Mouse (Mus musculus) CH12.LX (cell line): ENCODE data around the gene Shisal2b. TPM values are rescaled to one million over a fixed set of nuclear protein-coding genes. Genes with fewer than 3 reads are reported as not detected.

ENCODE experiments used
- DNase-seq: peaks from one replicate; pipeline ENCODE4 v3.0.0-alpha.2; 2013; ENCODE audit errors: extremely low read depth
- H3K27ac ChIP-seq: 2 replicates; pipeline ENCODE4 v1.5.1; 2012; ENCODE audit warnings: low read depth, mild to moderate bottlenecking, control low read depth, moderate library complexity; ENCODE audit not compliant: insufficient read depth
- H3K27me3 ChIP-seq: replicated peaks from 2 replicates; pipeline ENCODE3; 2012; ENCODE audit warnings: inconsistent platforms
- H3K36me3 ChIP-seq, 2 experiments: replicated peaks in 1 of 2; 2 replicates each; pipeline versions ENCODE3 to v1.6.1; 2012; ENCODE audit warnings: inconsistent platforms in 1 of 2, low read length in 1 of 2, mild to moderate bottlenecking in 1 of 2, mixed read lengths in 1 of 2, moderate library complexity in 1 of 2; ENCODE audit not compliant: control insufficient read depth in 1 of 2, insufficient read depth in 1 of 2
- H3K4me1 ChIP-seq, 2 experiments: 2 replicates each; pipeline ENCODE4 v1.6.1; 2012; ENCODE audit warnings: inconsistent platforms in 1 of 2, moderate library complexity in 1 of 2; ENCODE audit not compliant: insufficient read depth in 2 of 2, control insufficient read depth in 1 of 2
- H3K4me2 ChIP-seq: 2 replicates; pipeline ENCODE4 v1.6.1; 2012; ENCODE audit warnings: low read depth, mild to moderate bottlenecking, control low read depth; ENCODE audit not compliant: poor library complexity, insufficient read depth, severe bottlenecking
- H3K4me3 ChIP-seq, 3 experiments: fragments of 150-350 bp in 1 of 3; sonication (generic) in 1 of 3; replicated peaks in 1 of 3; 2 replicates each; pipeline versions ENCODE3 to v1.5.1; 2011 to 2012; ENCODE audit warnings: low read depth in 2 of 3, low read length in 2 of 3, mild to moderate bottlenecking in 2 of 3, moderate library complexity in 2 of 3, control low read depth in 1 of 3, improper control_type of control experiment in 1 of 3, inconsistent platforms in 1 of 3, mixed read lengths in 1 of 3; ENCODE audit not compliant: poor library complexity in 1 of 3
- H3K79me2 ChIP-seq: replicated peaks from 2 replicates; pipeline ENCODE4 v1.6.1; 2012; ENCODE audit warnings: mild to moderate bottlenecking, moderate library complexity; ENCODE audit not compliant: control insufficient read depth, poor library complexity, insufficient read depth, severe bottlenecking; ENCODE audit errors: extremely low read depth
- H3K9ac ChIP-seq: 2 replicates; pipeline ENCODE4 v1.6.1; 2012; ENCODE audit warnings: low read depth, mild to moderate bottlenecking, control low read depth, moderate library complexity; ENCODE audit not compliant: insufficient read depth
- H3K9me3 ChIP-seq: replicated peaks from 2 replicates; pipeline ENCODE3; 2012; ENCODE audit warnings: low read length, inconsistent platforms, mixed read lengths
- BHLHE40 ChIP-seq: IDR thresholded peaks from 2 replicates; pipeline ENCODE4 v1.6.1; 2011; ENCODE audit warnings: mild to moderate bottlenecking, low read depth, low read length, improper control_type of control experiment
- CHD1 ChIP-seq: IDR thresholded peaks from 2 replicates; pipeline ENCODE4 v1.6.1; 2012; ENCODE audit warnings: low read depth, low read length, improper control_type of control experiment, inconsistent platforms
- CHD2 ChIP-seq: IDR thresholded peaks from 2 replicates; pipeline ENCODE4 v1.6.1; 2011; ENCODE audit warnings: low read length, improper control_type of control experiment
- CTCF ChIP-seq, 2 experiments: IDR thresholded peaks in 1 of 2; conservative IDR thresholded peaks in 1 of 2; 2 replicates each; pipeline ENCODE4 v1.5.1; 2011 to 2012; ENCODE audit warnings: low read depth in 2 of 2, low read length in 2 of 2, improper control_type of control experiment in 1 of 2, inconsistent platforms in 1 of 2, mild to moderate bottlenecking in 1 of 2, moderate library complexity in 1 of 2
- EP300 ChIP-seq: IDR thresholded peaks from 2 replicates; pipeline ENCODE4 v1.6.1; 2011; ENCODE audit warnings: low read length, improper control_type of control experiment
- ETS1 ChIP-seq: conservative IDR thresholded peaks from 2 replicates; pipeline ENCODE4 v1.6.1; 2012; ENCODE audit warnings: low read depth, mild to moderate bottlenecking, inconsistent platforms, low read length, improper control_type of control experiment, moderate library complexity
- GABPA ChIP-seq: IDR thresholded peaks from 2 replicates; pipeline ENCODE4 v1.6.1; 2012; ENCODE audit warnings: low read depth, low read length, improper control_type of control experiment, inconsistent platforms; ENCODE audit not compliant: insufficient replicate concordance
- IRF4 ChIP-seq: IDR thresholded peaks from 2 replicates; pipeline ENCODE4 v1.6.1; 2014; ENCODE audit warnings: low read depth, mild to moderate bottlenecking, inconsistent platforms, low read length, improper control_type of control experiment
- KAT2A ChIP-seq: IDR thresholded peaks from 2 replicates; pipeline ENCODE4 v1.6.1; 2012; ENCODE audit warnings: low read length, improper control_type of control experiment, inconsistent platforms; ENCODE audit not compliant: insufficient replicate concordance
- MAX ChIP-seq: IDR thresholded peaks from 2 replicates; pipeline ENCODE4 v1.6.1; 2011; ENCODE audit warnings: low read length, improper control_type of control experiment
- MAZ ChIP-seq: IDR thresholded peaks from 2 replicates; pipeline ENCODE4 v1.6.1; 2012; ENCODE audit warnings: low read depth, mild to moderate bottlenecking, inconsistent platforms, low read length, improper control_type of control experiment, moderate library complexity
- MXI1 ChIP-seq: IDR thresholded peaks from 2 replicates; pipeline ENCODE4 v1.6.1; 2011; ENCODE audit warnings: mild to moderate bottlenecking, low read depth, low read length, improper control_type of control experiment
- POLR2A ChIP-seq: IDR thresholded peaks from 2 replicates; pipeline ENCODE4 v1.6.1; 2011; ENCODE audit warnings: low read depth, mild to moderate bottlenecking, improper control_type of control experiment, low read length
- POLR2AphosphoS2 ChIP-seq: IDR thresholded peaks from 2 replicates; pipeline ENCODE4 v1.6.1; 2011; ENCODE audit warnings: low read depth, low read length, improper control_type of control experiment
- RAD21 ChIP-seq: IDR thresholded peaks from 2 replicates; pipeline ENCODE4 v1.6.1; 2011; ENCODE audit warnings: low read depth, mild to moderate bottlenecking, low read length, improper control_type of control experiment, moderate library complexity
- SIN3A ChIP-seq: IDR thresholded peaks from 2 replicates; pipeline ENCODE4 v1.6.1; 2012; ENCODE audit warnings: low read length, improper control_type of control experiment, inconsistent platforms
- SMC3 ChIP-seq: IDR thresholded peaks from 2 replicates; pipeline ENCODE4 v1.6.1; 2011; ENCODE audit warnings: low read depth, low read length, improper control_type of control experiment
- TBP ChIP-seq: conservative IDR thresholded peaks from 2 replicates; pipeline ENCODE4 v1.6.1; 2011; ENCODE audit warnings: low read depth, low read length, improper control_type of control experiment
- TCF12 ChIP-seq: IDR thresholded peaks from 2 replicates; pipeline ENCODE4 v1.6.1; 2014; ENCODE audit warnings: low read depth, mild to moderate bottlenecking, inconsistent platforms, low read length, improper control_type of control experiment
- USF1 ChIP-seq: IDR thresholded peaks from 2 replicates; pipeline ENCODE4 v1.6.1; 2014; ENCODE audit warnings: low read depth, mild to moderate bottlenecking, inconsistent platforms, low read length, improper control_type of control experiment
- USF2 ChIP-seq: conservative IDR thresholded peaks from 2 replicates; pipeline ENCODE4 v1.6.1; 2011; ENCODE audit warnings: low read depth, low read length, improper control_type of control experiment
- ZC3H11A ChIP-seq: IDR thresholded peaks from 2 replicates; pipeline ENCODE4 v1.6.1; 2012; ENCODE audit warnings: low read depth, mild to moderate bottlenecking, inconsistent platforms, low read length, improper control_type of control experiment
- dilution Hi-C: fragments of 300-500 bp; cut with MboI; formaldehyde crosslinking; loops from 2 replicates; pipeline ENCODE4 v1.14.3; 2020; ENCODE audit warnings: low sequenced_read_pairs; ENCODE audit not compliant: extremely low pct_unique_long_range_greater_than_20kb, extremely low pct_ligation_motif_present
- in situ Hi-C: fragments of 300-500 bp; cut with MboI; formaldehyde crosslinking; loops from 3 replicates; pipeline ENCODE4 v1.14.3; 2019; ENCODE audit warnings: low sequenced_read_pairs, low pct_ligation_motif_present, low pct_unique_long_range_greater_than_20kb, mixed read lengths
- polyA plus RNA-seq: library from polyadenylated mRNA; unstranded; fragments of >175 nt; gene quantifications from 2 replicates; pipeline ENCODE4 v1.2.1, GENCODE M21; 2012; ENCODE audit warnings: low read depth; ENCODE audit not compliant: insufficient read length
- total RNA-seq, 2 experiments: library from RNA; depleted of rRNA; stranded (reverse); fragments of 300-350 nt in 1 of 2; fragments of >200 nt in 1 of 2; gene quantifications; 2 replicates each; pipeline ENCODE4 v1.2.3; 2012 to 2014

The Shisal2b gene
- total and polyA plus RNA-seq, 3 experiments: 0.17 TPM; not detected in 2

- no peaks in the 10 kb centered on the region for H3K27me3 ChIP-seq
- peaks cover 26 to 61% of the 10 kb centered on the region in 2 experiments for H3K36me3 ChIP-seq
- H3K4me3 ChIP-seq: no peak overlapping the region
- dilution Hi-C loops: no loop called here
- no peak overlapping the region for H3K4me2 ChIP-seq
- no peaks in the 10 kb centered on the region for H3K9me3 ChIP-seq
- H3K4me1 ChIP-seq: no peaks in the 10 kb centered on the region
- DNase-seq: no peak
- no peaks in the 10 kb centered on the region for H3K79me2 ChIP-seq
- TF ChIP-seq CTCF (conservative IDR thresholded peaks at IDR 0.05 in 1 of 2, IDR thresholded peaks at IDR 0.05 in 1 of 2; ENCODE audit: low read depth in 2 of 2, low read length in 2 of 2) (no peak), KAT2A (no peak), GABPA (no peak), RAD21 (no peak), MAX (no peak), TBP (no peak), SIN3A (no peak)
- no peak overlapping the region for H3K9ac ChIP-seq
- H3K27ac ChIP-seq: no peak overlapping the region
- in situ Hi-C loops: no loop called here
Measured at GRCm38 (mm10) chr13:104799566-104800182, 64.0 kb downstream of the Shisal2b start.

DNA sequence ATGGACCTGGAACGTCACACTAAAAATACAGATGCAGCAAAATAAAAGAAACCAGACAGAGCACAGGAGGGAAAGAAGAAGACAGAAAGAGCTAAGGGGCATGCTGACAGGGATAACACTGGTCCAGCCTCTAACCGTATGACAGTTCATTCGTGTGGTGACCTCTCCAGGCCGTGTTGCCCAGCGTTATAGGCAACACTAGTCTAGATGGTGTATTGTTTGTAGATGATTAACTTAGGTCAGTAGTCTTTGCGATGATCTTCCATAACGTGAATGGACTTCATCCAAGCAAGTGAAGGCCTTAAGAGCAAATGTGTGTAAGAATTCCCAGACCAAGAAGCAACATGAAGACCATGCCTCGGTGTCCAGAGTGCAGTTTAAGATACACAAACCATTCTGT, 64.6 kb downstream of the Shisal2b start:
- Histone ChIP-seq H3K4me3 (no peak overlapping the region), H3K4me2 (no peak overlapping the region), H3K4me1 (no peaks in the 10 kb centered on the region), H3K36me3 (peaks cover 28 to 61% of the 10 kb centered on the region in 2 experiments), H3K79me2 (no peaks in the 10 kb centered on the region), H3K9me3 (no peaks in the 10 kb centered on the region), H3K27me3 (no peaks in the 10 kb centered on the region)
- DNase-seq: no peak
- in situ Hi-C loops: no loop called here
- no peak for TF ChIP-seq USF1
- TF ChIP-seq CTCF (conservative IDR thresholded peaks at IDR 0.05 in 1 of 2, IDR thresholded peaks at IDR 0.05 in 1 of 2; ENCODE audit: low read depth in 2 of 2, low read length in 2 of 2): no peak
- no peak for TF ChIP-seq SMC3
- no peak for TF ChIP-seq TCF12
- TF ChIP-seq ZC3H11A: no peak
- no peak for TF ChIP-seq MAZ
- no peak for TF ChIP-seq EP300
- no peak for TF ChIP-seq MXI1
- no peak for TF ChIP-seq BHLHE40
- no peak for TF ChIP-seq IRF4
- TF ChIP-seq CHD1: no peak
- no peak for TF ChIP-seq RAD21
- TF ChIP-seq POLR2A: no peak
- TF ChIP-seq USF2: no peak
- TF ChIP-seq ETS1: no peak
- no peak for TF ChIP-seq CHD2
- TF ChIP-seq POLR2AphosphoS2: no peak
- TF ChIP-seq, all 38 proteins: peak for 0
- Histone ChIP-seq H3K9ac (no peak overlapping the region), H3K27ac (no peak overlapping the region)
- dilution Hi-C loops: no loop called here

Other genes starting within 250 kb of the Shisal2b start
- gene Srek1ip1, start 71.4 kb downstream of the Shisal2b start, total RNA-seq (2012; rRNA removed): 9.3 and 9.7 TPM in 2 replicates
- 29.0 and 31.0 TPM in 2 replicates for gene Srek1ip1, start 71.4 kb downstream of the Shisal2b start, total RNA-seq (2014; rRNA removed)
- 41.4 and 47.8 TPM in 2 replicates for gene Srek1ip1, start 71.4 kb downstream of the Shisal2b start, polyA plus RNA-seq
- gene Cwc27, start 46.8 kb downstream of the Shisal2b start, total RNA-seq (2012; rRNA removed): 25.3 and 26.0 TPM in 2 replicates
- gene Cwc27, start 46.8 kb downstream of the Shisal2b start, total RNA-seq (2014; rRNA removed): 24.9 and 28.2 TPM in 2 replicates
- 38.4 and 47.0 TPM in 2 replicates for gene Cwc27, start 46.8 kb downstream of the Shisal2b start, polyA plus RNA-seq
- gene Rgs7bp, start 191.0 kb upstream of the Shisal2b start, total RNA-seq (2012; rRNA removed): not detected in 2 replicates
- gene Rgs7bp, start 191.0 kb upstream of the Shisal2b start, total RNA-seq (2014; rRNA removed): not detected in 2 replicates
- not detected in 2 replicates for gene Rgs7bp, start 191.0 kb upstream of the Shisal2b start, polyA plus RNA-seq
- gene 4933425L06Rik, start 218.2 kb upstream of the Shisal2b start, total RNA-seq (2012; rRNA removed): 0.25 and 0.30 TPM in 2 replicates
- gene 4933425L06Rik, start 218.2 kb upstream of the Shisal2b start, total RNA-seq (2014; rRNA removed): not detected in 2 replicates
- 0.10 TPM in 1 of 2 replicates, not detected in the other for gene 4933425L06Rik, start 218.2 kb upstream of the Shisal2b start, polyA plus RNA-seq